Mouse (Mus musculus): ENCODE measurements around the gene Lpcat3.

- no peak for TF ChIP-seq CTCF (IDR thresholded peaks at IDR 0.05; ENCODE audit: control insufficient read depth, insufficient read depth, insufficient replicate concordance, low read depth, low read length)
- no peak for TF ChIP-seq POLR2A (IDR thresholded peaks at IDR 0.05; ENCODE audit: control insufficient read depth, low read depth, low read length)
Measured at GRCm38 (mm10) chr6:124720904-124721303, 58.1 kb downstream of the Lpcat3 start.
